Mouse (Mus musculus): Measurements from ENCODE around the gene Camk2g.

Gene Camk2g

DNA sequence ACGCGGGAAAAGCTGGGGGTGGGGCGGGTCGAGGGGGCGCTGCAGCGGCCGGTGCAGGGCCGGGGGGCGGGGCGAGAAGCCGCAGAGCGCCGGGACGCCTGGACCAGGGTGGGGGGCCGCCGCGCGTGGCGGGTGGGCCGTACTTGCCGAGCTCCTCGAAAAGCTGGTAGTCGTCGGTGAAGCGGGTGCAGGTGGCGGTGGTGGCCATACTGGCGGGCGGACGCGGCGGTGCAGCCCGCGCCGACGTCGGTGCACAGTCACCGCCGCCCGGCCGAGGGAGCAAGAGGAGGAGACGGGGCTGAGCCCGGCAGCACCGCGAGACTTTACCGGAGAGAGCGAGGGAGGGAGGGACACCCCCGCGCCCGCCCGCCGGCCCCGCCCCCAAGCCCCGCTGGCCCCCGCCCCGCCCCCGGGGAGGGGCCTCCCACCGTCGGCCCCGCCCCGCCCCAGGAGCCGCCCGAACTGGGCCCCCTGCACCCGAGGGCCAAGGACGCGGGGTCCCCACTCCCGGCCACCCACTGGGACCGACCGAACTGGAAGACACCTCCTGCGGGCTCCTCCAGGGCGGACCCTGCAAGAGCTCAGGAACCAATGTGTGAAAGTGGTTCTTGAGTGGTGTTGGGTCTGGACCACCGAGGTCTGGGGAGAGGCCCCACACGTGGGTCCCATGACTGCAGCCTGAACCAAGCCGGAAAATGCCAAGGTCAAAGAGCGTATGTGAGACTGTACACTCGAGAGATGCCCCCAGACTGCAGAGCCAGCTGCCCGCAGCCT is at the start of gene Camk2g:
Gene Camk2g, minus strand, starts transcription at position 331 of the 774 bp plus-strand sequence.
- CTCF ChIA-PET = interaction anchor here (1.5 kb wide), 1 partner anchor 10 kb away, joined by 3 read pairs; no protein-coding TSS in a partner anchor

GRCm38 (mm10) chr14:20842629-20843028 is 48.7 kb upstream of the Camk2g start:
- CTCF ChIA-PET = no interaction called here

GRCm38 (mm10) chr14:20841526-20841925 is 47.6 kb upstream of the Camk2g start:
- CTCF ChIA-PET = no interaction called here

GRCm38 (mm10) chr14:20837681-20838080 is 43.8 kb upstream of the Camk2g start:
- CTCF ChIA-PET = no interaction called here

DNA sequence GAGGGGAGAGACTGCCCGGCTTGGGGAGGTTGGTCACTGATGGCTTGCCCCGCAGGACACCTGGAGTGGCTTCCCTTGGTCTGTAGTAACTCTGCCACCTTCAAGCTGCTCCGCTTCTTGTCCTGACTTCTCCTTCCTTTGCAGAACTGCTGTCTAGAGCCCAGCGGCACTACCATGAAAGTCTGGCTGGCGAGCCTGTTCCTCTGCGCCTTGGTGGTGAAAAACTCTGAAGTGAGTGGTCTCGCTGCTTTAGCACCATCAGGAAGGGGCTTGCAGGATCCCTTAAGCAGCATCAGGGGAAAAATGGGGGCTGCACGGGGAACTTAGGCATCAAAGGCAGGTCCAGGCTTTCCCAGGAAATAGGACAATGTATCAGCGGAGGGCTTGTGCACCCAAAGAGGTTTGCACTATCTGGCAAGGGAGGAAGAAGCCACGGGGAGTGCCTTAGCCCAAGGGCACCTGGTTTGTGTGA is 43.1 kb upstream of the Camk2g start:
- CTCF ChIA-PET = no interaction called here

- CTCF ChIA-PET = no interaction called here
Observed at GRCm38 (mm10) chr14:20836171-20836904, 42.5 kb upstream of the Camk2g start, which contains the start of gene Plau. Gene Plau, plus strand, starts transcription at chr14:20836660.

DNA sequence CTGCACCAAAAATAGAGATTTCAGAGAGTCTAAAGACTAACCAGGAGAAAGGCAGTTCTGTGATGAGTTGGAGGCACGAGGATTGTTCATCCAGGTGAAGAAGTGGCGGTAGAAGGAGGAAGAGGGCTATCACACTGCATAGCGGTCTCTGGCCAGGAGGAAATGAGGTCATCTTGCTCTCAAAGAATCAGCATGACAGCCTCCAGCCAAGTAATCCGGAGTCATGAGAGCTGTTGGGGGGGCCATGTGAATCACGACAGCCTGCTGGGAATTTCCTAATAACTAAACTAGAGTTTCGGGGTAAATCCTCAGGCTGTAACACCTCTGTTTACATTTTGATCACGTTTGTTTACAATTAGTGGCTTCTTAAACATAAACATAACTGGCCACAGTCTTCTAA is 40.2 kb upstream of the Camk2g start:
- CTCF ChIA-PET = no interaction called here

DNA sequence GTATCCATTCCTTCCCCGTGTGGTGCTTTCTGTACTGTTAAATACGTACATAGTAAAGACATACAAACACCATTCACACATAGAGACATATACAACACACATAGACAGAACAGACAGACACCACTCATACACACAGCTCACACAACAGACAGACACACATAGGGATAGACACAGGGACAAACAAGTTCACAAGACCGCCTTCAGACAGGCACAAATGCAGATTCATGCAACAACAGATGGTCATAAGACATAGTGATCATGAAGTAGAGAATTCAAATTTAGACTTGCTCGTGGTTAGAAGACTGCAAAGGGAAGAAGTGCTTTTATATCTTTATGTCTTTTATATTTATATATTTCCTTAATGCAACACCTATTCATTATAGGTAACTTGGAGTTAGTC is 39.6 kb upstream of the Camk2g start:
- CTCF ChIA-PET = no interaction called here

GRCm38 (mm10) chr14:20831915-20832314 is 38.0 kb upstream of the Camk2g start:
- CTCF ChIA-PET = no interaction called here

GRCm38 (mm10) chr14:20831141-20831910 is 37.4 kb upstream of the Camk2g start:
- CTCF ChIA-PET = no interaction called here

DNA sequence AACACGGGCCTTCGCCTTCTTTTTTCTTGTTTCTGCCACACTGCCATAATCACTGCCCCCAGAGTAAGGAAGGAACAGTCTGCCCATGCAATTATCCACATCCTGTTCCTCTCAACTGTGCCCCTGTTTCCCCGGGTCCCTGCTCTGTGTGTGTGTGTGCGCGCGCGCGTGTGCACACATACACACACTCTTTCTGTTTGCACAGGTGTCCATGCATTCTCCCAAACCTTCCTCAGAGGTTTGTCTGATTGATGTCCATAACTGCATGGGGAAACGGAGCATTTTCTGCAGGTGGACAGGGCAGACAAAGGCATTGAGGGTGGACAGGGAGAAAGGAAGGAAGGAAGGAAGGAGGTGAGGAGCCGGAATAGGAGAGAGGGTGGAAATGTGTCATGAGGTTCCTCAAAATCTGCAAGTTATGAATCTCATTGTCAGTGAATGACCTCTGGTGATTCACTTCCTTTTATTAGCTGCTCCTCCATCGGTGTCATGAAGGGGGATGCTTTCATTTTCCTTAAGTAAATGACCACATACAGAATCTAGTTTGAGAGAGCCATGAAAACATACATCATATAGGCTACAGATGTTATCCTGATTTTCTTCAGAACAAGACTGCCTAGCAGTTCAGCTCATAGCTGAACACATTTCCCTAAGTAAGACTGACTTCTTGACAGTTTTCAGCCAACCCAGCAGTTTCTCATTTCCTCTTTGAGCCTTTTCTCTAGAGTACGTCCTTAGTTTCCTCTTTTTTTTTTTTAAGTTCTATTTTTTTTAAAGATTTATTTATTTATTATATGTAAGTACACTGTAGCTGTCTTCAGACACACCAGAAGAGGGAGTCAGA is 35.9 kb upstream of the Camk2g start:
- CTCF ChIA-PET = interaction anchor here (0.5 to 0.7 kb wide), 3 partner anchors 8 to 893 kb away, joined by 3 to 4 read pairs (median 3); no protein-coding TSS in a partner anchor

- CTCF ChIA-PET = no interaction called here
Observed at GRCm38 (mm10) chr14:20828524-20828923, 34.6 kb upstream of the Camk2g start.

DNA sequence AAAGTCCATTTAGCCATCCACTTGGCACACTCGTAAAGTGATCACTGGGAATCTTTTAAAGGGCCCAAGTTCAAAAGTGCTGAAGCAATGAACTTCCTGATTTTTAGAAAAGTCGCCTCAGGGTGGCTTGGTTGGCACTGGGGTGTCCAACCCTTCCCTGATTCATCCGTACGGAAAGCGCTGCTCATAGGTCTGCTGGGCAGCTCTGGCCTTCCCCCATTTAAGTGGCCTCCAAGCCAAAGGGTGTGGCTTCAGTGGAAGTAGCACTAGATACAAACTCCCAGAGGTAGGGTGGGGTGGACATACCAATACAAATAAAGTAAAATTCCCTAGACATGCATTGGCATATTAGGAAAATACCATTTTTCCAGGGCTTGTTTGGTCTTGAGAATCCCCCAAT is 33.6 kb upstream of the Camk2g start:
- CTCF ChIA-PET = no interaction called here

DNA sequence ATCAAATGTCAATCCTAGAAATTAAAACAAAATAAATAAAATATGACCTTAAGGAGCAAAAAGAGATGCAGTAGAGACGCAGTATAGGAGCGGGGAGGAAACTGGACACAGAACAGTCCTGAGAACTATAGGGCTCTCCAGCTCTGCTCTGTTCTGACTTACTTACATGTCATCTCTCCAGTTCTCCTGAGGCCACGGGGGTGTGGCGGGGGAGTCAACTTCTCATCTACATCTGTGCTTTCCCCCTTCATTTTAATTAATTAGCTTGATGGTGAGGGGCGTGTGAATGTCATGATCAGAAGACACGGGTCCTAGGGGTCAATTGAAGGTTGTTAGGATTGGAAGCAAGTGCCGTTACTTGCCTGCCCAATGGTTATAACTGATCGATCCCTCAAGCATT is 33.2 kb upstream of the Camk2g start:
- CTCF ChIA-PET = no interaction called here

DNA sequence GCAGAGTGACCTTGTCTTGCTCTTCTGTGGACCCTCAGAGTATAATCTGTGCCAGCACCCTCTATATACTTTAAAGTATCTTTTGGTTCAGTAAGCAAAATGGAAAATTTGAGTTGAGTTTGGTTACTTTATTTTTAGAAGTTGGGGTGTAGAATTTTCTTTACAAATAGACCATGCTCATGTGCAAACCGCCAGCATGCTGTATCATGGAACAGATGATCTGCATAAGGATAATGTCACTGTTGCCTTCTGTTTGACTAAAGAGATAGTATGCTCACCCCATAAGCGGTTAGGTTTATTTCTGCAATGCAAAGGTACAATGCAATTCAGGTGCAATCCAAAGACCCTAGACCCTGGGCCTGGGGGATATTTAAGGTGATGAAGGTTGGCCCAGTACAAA is 31.6 kb upstream of the Camk2g start:
- CTCF ChIA-PET = no interaction called here

- CTCF ChIA-PET = no interaction called here
Observed at GRCm38 (mm10) chr14:20824517-20824916, 30.6 kb upstream of the Camk2g start.

DNA sequence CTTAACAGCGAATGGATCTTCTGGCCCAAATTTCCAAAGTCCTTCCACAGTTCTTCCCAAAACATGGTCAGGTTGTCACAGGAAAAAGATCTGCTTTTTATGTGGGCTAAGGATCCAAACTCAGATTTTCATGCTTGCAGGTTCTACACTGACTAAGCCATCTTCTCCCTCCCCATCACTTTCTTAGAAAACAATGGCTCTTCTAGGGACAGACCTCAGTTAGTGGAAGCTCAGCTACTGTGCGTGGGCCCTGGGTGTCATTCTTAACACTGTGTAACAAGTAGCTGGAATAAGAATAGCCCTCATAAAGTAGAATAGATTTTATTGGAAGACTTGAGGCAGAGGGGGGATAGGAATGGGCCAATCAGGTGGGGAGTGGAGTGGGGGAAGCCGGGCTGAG is 21.6 kb upstream of the Camk2g start:
- CTCF ChIA-PET = no interaction called here

GRCm38 (mm10) chr14:20811779-20812406 is 18.0 kb upstream of the Camk2g start:
- CTCF ChIA-PET = no interaction called here

GRCm38 (mm10) chr14:20811236-20811635 is 17.3 kb upstream of the Camk2g start:
- CTCF ChIA-PET = interaction anchor here (0.8 kb wide), 1 partner anchor 907 kb away, joined by 3 read pairs; no protein-coding TSS in a partner anchor

DNA sequence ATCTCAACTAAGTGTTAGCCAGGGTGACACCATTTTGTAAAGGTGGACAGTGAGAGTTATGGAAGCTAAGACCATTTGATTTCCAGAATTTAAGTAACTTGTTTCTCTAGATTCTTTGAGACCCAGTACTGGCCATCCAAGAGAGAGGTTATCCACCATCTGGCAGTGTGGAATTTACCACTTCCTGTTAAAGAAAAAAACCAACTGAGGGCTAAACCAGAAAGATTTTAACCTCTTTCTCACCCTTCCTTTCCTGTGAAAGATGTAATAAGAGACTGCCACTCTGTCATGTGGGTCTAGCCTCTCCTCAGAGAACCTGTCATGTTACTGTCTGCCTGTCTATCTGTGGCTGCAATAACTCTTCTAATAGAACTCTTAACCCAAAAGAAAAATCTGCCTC is 15.9 kb upstream of the Camk2g start:
- CTCF ChIA-PET = no interaction called here

DNA sequence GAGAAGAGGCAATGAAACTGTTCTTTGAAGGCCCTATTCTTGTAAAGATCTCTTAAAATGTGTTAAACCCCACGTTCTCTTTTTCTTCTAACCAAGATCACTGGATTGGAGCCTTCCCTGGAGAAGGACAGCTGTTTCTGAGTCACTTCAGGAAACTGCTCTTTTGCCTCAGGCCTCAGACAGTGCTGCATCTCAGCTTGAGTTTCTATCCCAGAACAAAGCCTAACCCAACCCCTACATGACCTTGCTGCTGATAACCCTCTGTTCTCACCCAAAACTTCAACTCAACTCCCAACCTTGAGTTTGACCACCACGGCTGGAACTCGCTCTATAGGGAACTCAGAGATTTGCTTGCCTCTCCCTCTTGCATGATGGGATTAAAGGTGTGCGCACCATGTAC is 15.5 kb upstream of the Camk2g start:
- CTCF ChIA-PET = no interaction called here

Data from spleen, embryonic (tissue).